Comparison of ENCODE assay signal across 13 mouse cellular contexts in genomic region chr4:140237305-140237741, GRCm38 (mm10). TPM values are rescaled to one million over a fixed set of nuclear protein-coding genes. Genes with fewer than 3 reads are reported as not detected.
A peak's percentile ranks its signal among the peaks of the same experiment; 100 is the strongest.
DNase-seq lines count a peak whose midpoint lies in the region; ATAC-seq lines count a peak whose summit lies in the region.
"Had no signal": no experiment of that assay in that cellular context is flagged by ENCODE, and none has a peak within 500 bp of the region (broad histone marks: within the 10 kb centered on the region; RNA-seq: fewer than 3 reads in every experiment).

No protein-coding gene starts in this region.

- H3K4me2 ChIP-seq in forebrain, embryonic 11.5 days (ENCODE audit: low read depth, low read length, severe bottlenecking): no peak overlapping the region
- H3K4me2 ChIP-seq in kidney, embryonic 14.5 days (replicated peaks; ENCODE audit: low read depth, low read length): no peak overlapping the region
- H3K4me2 ChIP-seq: embryonic facial prominence, embryonic 12.5 days had no signal

- peak; percentile 71 for DNase-seq in cerebellum, adult 11-12 months
- DNase-seq in cerebellum, postnatal 4 days (ENCODE audit: low spot score in 2 of 2): no peak
- DNase-seq in Muller cell, postnatal 12 days (ENCODE audit: inconsistent ontology term): peak; percentile 39
- no peak for DNase-seq in forebrain, embryonic 11.5 days (ENCODE audit: low spot score)
- DNase-seq in midbrain, embryonic 10.5 days (ENCODE audit: low spot score): no peak
- DNase-seq in testis, postnatal 14 days (ENCODE audit: low spot score): no peak
- DNase-seq in layer of hippocampus, adult 8-10 months (ENCODE audit: low spot score in 2 of 2): no peak
- DNase-seq: adrenal gland, postnatal 14 days; gastrocnemius, adult 2 months; lung, postnatal 14 days had no signal

- H3K4me3 ChIP-seq in forebrain, embryonic 11.5 days (ENCODE audit: low read depth, low read length): no peak overlapping the region
- H3K4me3 ChIP-seq in midbrain, embryonic 10.5 days: no peak overlapping the region
- H3K4me3 ChIP-seq in kidney, embryonic 14.5 days (ENCODE audit: low read length): no peak overlapping the region
- H3K4me3 ChIP-seq: embryonic facial prominence, embryonic 12.5 days; gastrocnemius, adult 2 months had no signal

- H3K9ac ChIP-seq in forebrain, embryonic 11.5 days (ENCODE audit: low read length): peak overlapping the region; percentile 29
- H3K9ac ChIP-seq in kidney, embryonic 14.5 days (ENCODE audit: low read depth, low read length): no peak overlapping the region
- H3K9ac ChIP-seq: embryonic facial prominence, embryonic 12.5 days had no signal

- H3K36me3 ChIP-seq in forebrain, embryonic 11.5 days (ENCODE audit: control insufficient read depth, insufficient read depth, low read length): no peaks in the 10 kb centered on the region
- H3K36me3 ChIP-seq in midbrain, embryonic 10.5 days: no peaks in the 10 kb centered on the region
- no peaks in the 10 kb centered on the region for H3K36me3 ChIP-seq in kidney, embryonic 14.5 days (ENCODE audit: control insufficient read depth, insufficient read depth, low read length)
- H3K36me3 ChIP-seq: embryonic facial prominence, embryonic 12.5 days had no signal

- H3K4me1 ChIP-seq in forebrain, embryonic 11.5 days (replicated peaks; ENCODE audit: control insufficient read depth, insufficient read depth, low read length): peaks cover 8% of the 10 kb centered on the region; the same call in 1 of the 2 replicates
- H3K4me1 ChIP-seq in midbrain, embryonic 10.5 days: peaks cover 35% of the 10 kb centered on the region
- H3K4me1 ChIP-seq in kidney, embryonic 14.5 days (ENCODE audit: control insufficient read depth, insufficient read depth, low read length): no peaks in the 10 kb centered on the region

- 0 out of 2 replicates have a peak overlapping the region, but pooled peaks have one; percentile 12 for H3K27ac ChIP-seq in forebrain, embryonic 11.5 days (ENCODE audit: low read depth, low read length)
- peak overlapping the region; percentile 79 for H3K27ac ChIP-seq in midbrain, embryonic 10.5 days (replicated peaks)
- no peak overlapping the region for H3K27ac ChIP-seq in kidney, embryonic 14.5 days (ENCODE audit: low read depth, low read length)
- H3K27ac ChIP-seq: embryonic facial prominence, embryonic 12.5 days; gastrocnemius, adult 2 months; kidney, postnatal 0 days had no signal

- peaks cover under 1% of the 10 kb centered on the region; the same call in 1 of the 2 replicates for H3K27me3 ChIP-seq in forebrain, embryonic 11.5 days (ENCODE audit: control insufficient read depth, insufficient read depth, low read length)
- peaks cover 38% of the 10 kb centered on the region for H3K27me3 ChIP-seq in midbrain, embryonic 10.5 days (ENCODE audit: low read depth, poor library complexity, severe bottlenecking)
- peaks cover 3% of the 10 kb centered on the region; the same call in 1 of the 2 replicates for H3K27me3 ChIP-seq in kidney, embryonic 14.5 days (ENCODE audit: control insufficient read depth, insufficient read depth, low read length)

- peak; percentile 60; the same call in 1 of the 2 replicates for ATAC-seq in forebrain, embryonic 11.5 days (replicated peaks; ENCODE audit: low FRiP score)
- no peak for ATAC-seq in kidney, embryonic 14.5 days (ENCODE audit: low FRiP score, low TSS enrichment)

- 11% methylated on average over 10 of the region's 10 CpGs for WGBS in forebrain, embryonic 11.5 days
- 27% methylated on average over 10 of the region's 10 CpGs for WGBS in midbrain, embryonic 10.5 days
- 28% methylated on average over 10 of the region's 10 CpGs for WGBS in kidney, embryonic 14.5 days

- H3K9me3 ChIP-seq in forebrain, embryonic 11.5 days (ENCODE audit: control insufficient read depth, low read length): no peaks in the 10 kb centered on the region
- H3K9me3 ChIP-seq in midbrain, embryonic 10.5 days (replicated peaks): no peaks in the 10 kb centered on the region
- no peaks in the 10 kb centered on the region for H3K9me3 ChIP-seq in kidney, embryonic 14.5 days (ENCODE audit: control insufficient read depth, low read length)
- H3K9me3 ChIP-seq: embryonic facial prominence, embryonic 12.5 days had no signal

RNA-seq across cellular contexts. Expression of gene Igsf21, which starts 9.3 kb away (rescaled TPM):
- 12.7 and 13.3 TPM in 2 replicates for polyA plus RNA-seq in forebrain, embryonic 11.5 days (2014; fragmentation: Nextera tagmentation; extraction: Ambion mirVana)
- 9.5 and 19.8 TPM in 2 replicates for polyA plus RNA-seq in midbrain, embryonic 10.5 days (2016; fragmentation: Nextera tagmentation; extraction: Ambion mirVana)
- 10 to 100 TPM; 34.4 to 42.1 (median 38.2) TPM for total RNA-seq in layer of hippocampus, adult 8-10 months (2022)
- 0.41 and 0.91 TPM in 2 replicates for polyA plus RNA-seq in kidney, embryonic 14.5 days (2014; fragmentation: Nextera tagmentation; extraction: Ambion mirVana)

Comparison
In these comparisons a context has a peak if more than half of its experiments do, and no peak if none do; other contexts are left out.
1. DNase-seq: peak in cerebellum, adult 11-12 months (single experiment) and Muller cell, postnatal 12 days (single experiment); none in cerebellum, postnatal 4 days (0 of 2), forebrain, embryonic 11.5 days (single experiment), midbrain, embryonic 10.5 days (single experiment), testis, postnatal 14 days (single experiment) and layer of hippocampus, adult 8-10 months (0 of 2).